Mouse (Mus musculus): ENCODE results near the gene Rusc1.

GRCm38 (mm10) chr3:89133752-89134151, 40.6 kb upstream of the Rusc1 start:
- TF ChIP-seq POLR2A (IDR thresholded peaks at IDR 0.05; ENCODE audit: borderline replicate concordance, insufficient read depth, low read length) (no peak), CTCF (IDR thresholded peaks at IDR 0.05; ENCODE audit: borderline replicate concordance, insufficient read depth, low read depth, low read length) (no peak)
